Mouse (Mus musculus) liver, embryonic 13.5 days (tissue): ENCODE measurements around the gene Sema3d. TPM values are rescaled to one million over a fixed set of nuclear protein-coding genes. Genes with fewer than 3 reads are reported as not detected.

ENCODE experiments used
- ATAC-seq: fragments of 200-750 bp; cut with Nextera tagmentation; 2 replicates; pipeline ENCODE4 v1.8.0; 2017; ENCODE audit warnings: low read depth, mild to moderate bottlenecking, moderate number of reproducible peaks, moderate library complexity
- DNase-seq: peaks from one replicate; pipeline ENCODE4 v3.0.0; 2022
- H3K27ac ChIP-seq: fragments of 300-500 bp; sonication (generic); 2 replicates; pipeline ENCODE4 v1.5.1; 2015; ENCODE audit warnings: moderate library complexity, mild to moderate bottlenecking, inconsistent platforms
- H3K27me3 ChIP-seq: fragments of 300-500 bp; sonication (generic); 2 replicates; pipeline ENCODE4 v1.6.1; 2015; ENCODE audit warnings: mild to moderate bottlenecking, inconsistent platforms
- H3K36me3 ChIP-seq: fragments of 300-500 bp; sonication (generic); 2 replicates; pipeline ENCODE4 v1.6.1; 2015; ENCODE audit warnings: mild to moderate bottlenecking, inconsistent platforms
- H3K4me1 ChIP-seq: fragments of 300-500 bp; sonication (generic); replicated peaks from 2 replicates; pipeline ENCODE4 v1.6.1; 2015; ENCODE audit warnings: inconsistent platforms
- H3K4me2 ChIP-seq: fragments of 300-500 bp; sonication (generic); 2 replicates; pipeline ENCODE4 v1.6.1; 2015; ENCODE audit warnings: inconsistent platforms, mild to moderate bottlenecking, moderate library complexity
- H3K4me3 ChIP-seq: fragments of 300-500 bp; sonication (generic); replicated peaks from 2 replicates; pipeline ENCODE4 v1.5.1; 2015; ENCODE audit warnings: mild to moderate bottlenecking, inconsistent platforms
- H3K9ac ChIP-seq: fragments of 300-500 bp; sonication (generic); 2 replicates; pipeline ENCODE4 v1.6.1; 2015; ENCODE audit warnings: mild to moderate bottlenecking, inconsistent platforms
- H3K9me3 ChIP-seq: fragments of 300-500 bp; sonication (generic); replicated peaks from 2 replicates; pipeline ENCODE4 v1.6.1; 2016; ENCODE audit warnings: inconsistent platforms
- WGBS: fragments of 180-500 bp; shearing (Covaris S2); methylation state at CpG from one replicate; pipeline ENCODE4 v1.1.7; 2015; ENCODE audit not compliant: insufficient replicate concordance; 5-methylcytosine and 5-hydroxymethylcytosine counted together
- polyA plus RNA-seq: library from polyadenylated mRNA; unstranded; fragments of >200 nt; fragmentation: Nextera tagmentation; extraction: Ambion mirVana; gene quantifications from 2 replicates; pipeline ENCODE4 v1.2.1, GENCODE M21; 2015

Gene Sema3d
- polyA plus RNA-seq, 1 experiment from 2014 or later, result 1.3 TPM

- no peak overlapping the region for H3K4me2 ChIP-seq
- no peak for DNase-seq
- H3K9ac ChIP-seq, result no peak overlapping the region
- H3K27ac ChIP-seq, result no peak overlapping the region
- no peaks in the 10 kb centered on the region for H3K27me3 ChIP-seq
- H3K36me3 ChIP-seq, result no peaks in the 10 kb centered on the region
- no peaks in the 10 kb centered on the region for H3K4me1 ChIP-seq
- no peak for ATAC-seq
- no peaks in the 10 kb centered on the region for H3K9me3 ChIP-seq
- WGBS, result 31% methylated on average over 5 of the region's 5 CpGs
- H3K4me3 ChIP-seq, result no peak overlapping the region
Measured at GRCm38 (mm10) chr5:12562204-12562603, 179.0 kb downstream of the Sema3d start.

- no peaks in the 10 kb centered on the region for H3K9me3 ChIP-seq
- H3K36me3 ChIP-seq, result no peaks in the 10 kb centered on the region
- H3K4me1 ChIP-seq, result no peaks in the 10 kb centered on the region
- 69% methylated on average over 11 of the region's 11 CpGs for WGBS
- H3K9ac ChIP-seq, result no peak overlapping the region
- ATAC-seq (no peak), DNase-seq (no peak)
- no peak overlapping the region for H3K4me2 ChIP-seq
- no peak overlapping the region for H3K27ac ChIP-seq
- H3K4me3 ChIP-seq, result no peak overlapping the region
- H3K27me3 ChIP-seq, result no peaks in the 10 kb centered on the region
Measured at GRCm38 (mm10) chr5:12563132-12563531, 179.9 kb downstream of the Sema3d start.

GRCm38 (mm10) chr5:12564602-12565220 is 181.5 kb downstream of the Sema3d start:
- no peak for ATAC-seq
- Histone ChIP-seq H3K27me3 (no peaks in the 10 kb centered on the region), H3K4me3 (no peak overlapping the region), H3K4me1 (no peaks in the 10 kb centered on the region), H3K27ac (no peak overlapping the region), H3K9ac (no peak overlapping the region), H3K36me3 (no peaks in the 10 kb centered on the region), H3K4me2 (no peak overlapping the region), H3K9me3 (no peaks in the 10 kb centered on the region)
- WGBS, result 57% methylated on average over 2 of the region's 2 CpGs
- DNase-seq, result no peak

- Histone ChIP-seq H3K27me3 (no peaks in the 10 kb centered on the region), H3K36me3 (no peaks in the 10 kb centered on the region), H3K4me2 (no peak overlapping the region), H3K27ac (no peak overlapping the region), H3K9me3 (no peaks in the 10 kb centered on the region), H3K4me3 (no peak overlapping the region), H3K9ac (no peak overlapping the region), H3K4me1 (no peaks in the 10 kb centered on the region)
- DNase-seq (no peak), ATAC-seq (no peak)
- WGBS, result 32% methylated on average over 1 of the region's 1 CpGs
Measured at GRCm38 (mm10) chr5:12566568-12566967, 183.4 kb downstream of the Sema3d start.

GRCm38 (mm10) chr5:12574551-12574950 is 191.4 kb downstream of the Sema3d start:
- ATAC-seq (no peak), DNase-seq (no peak)
- Histone ChIP-seq H3K9ac (no peak overlapping the region), H3K36me3 (no peaks in the 10 kb centered on the region), H3K27me3 (no peaks in the 10 kb centered on the region), H3K9me3 (no peaks in the 10 kb centered on the region), H3K4me2 (no peak overlapping the region), H3K27ac (no peak overlapping the region), H3K4me3 (no peak overlapping the region), H3K4me1 (no peaks in the 10 kb centered on the region)
- WGBS, result 38% methylated on average over 4 of the region's 4 CpGs

- DNase-seq (no peak), ATAC-seq (no peak)
- H3K36me3 ChIP-seq, result no peaks in the 10 kb centered on the region
- no peaks in the 10 kb centered on the region for H3K9me3 ChIP-seq
- H3K27ac ChIP-seq, result no peak overlapping the region
- no peak overlapping the region for H3K9ac ChIP-seq
- no peaks in the 10 kb centered on the region for H3K27me3 ChIP-seq
- no peak overlapping the region for H3K4me2 ChIP-seq
- no peak overlapping the region for H3K4me3 ChIP-seq
- 41% methylated on average over 1 of the region's 1 CpGs for WGBS
- no peaks in the 10 kb centered on the region for H3K4me1 ChIP-seq
Measured at GRCm38 (mm10) chr5:12575262-12575661, 192.1 kb downstream of the Sema3d start.

GRCm38 (mm10) chr5:12579752-12580151 is 196.6 kb downstream of the Sema3d start:
- ATAC-seq (no peak), DNase-seq (no peak)
- H3K4me1 ChIP-seq, result no peaks in the 10 kb centered on the region
- whole genome bisulfite sequencing, result 44% methylated on average over 4 of the region's 4 CpGs
- H3K4me3 ChIP-seq, result no peak overlapping the region
- H3K27ac ChIP-seq, result no peak overlapping the region
- H3K9ac ChIP-seq, result no peak overlapping the region
- H3K36me3 ChIP-seq, result no peaks in the 10 kb centered on the region
- H3K9me3 ChIP-seq, result no peaks in the 10 kb centered on the region
- no peak overlapping the region for H3K4me2 ChIP-seq
- H3K27me3 ChIP-seq, result no peaks in the 10 kb centered on the region

- DNase-seq, result no peak
- WGBS, result 37% methylated on average over 1 of the region's 1 CpGs
- Histone ChIP-seq H3K9ac (no peak overlapping the region), H3K27ac (no peak overlapping the region), H3K4me1 (no peaks in the 10 kb centered on the region), H3K36me3 (no peaks in the 10 kb centered on the region), H3K9me3 (no peaks in the 10 kb centered on the region), H3K27me3 (no peaks in the 10 kb centered on the region), H3K4me3 (no peak overlapping the region), H3K4me2 (no peak overlapping the region)
- ATAC-seq, result no peak
Measured at GRCm38 (mm10) chr5:12582540-12582939, 199.4 kb downstream of the Sema3d start.

GRCm38 (mm10) chr5:12583293-12583834 is 200.2 kb downstream of the Sema3d start:
- WGBS, result 62% methylated on average over 3 of the region's 3 CpGs

GRCm38 (mm10) chr5:12584886-12585285 is 201.7 kb downstream of the Sema3d start:
- no peak for ATAC-seq
- no peak overlapping the region for H3K27ac ChIP-seq
- H3K36me3 ChIP-seq, result no peaks in the 10 kb centered on the region
- no peaks in the 10 kb centered on the region for H3K27me3 ChIP-seq
- 72% methylated on average over 9 of the region's 9 CpGs for WGBS
- no peak overlapping the region for H3K4me2 ChIP-seq
- no peaks in the 10 kb centered on the region for H3K9me3 ChIP-seq
- no peak overlapping the region for H3K4me3 ChIP-seq
- no peaks in the 10 kb centered on the region for H3K4me1 ChIP-seq
- no peak for DNase-seq
- H3K9ac ChIP-seq, result no peak overlapping the region

More at GRCm38 (mm10) chr5:12583293-12583834, 200.2 kb downstream of the Sema3d start:
- H3K9me3 ChIP-seq, result no peaks in the 10 kb centered on the region
- H3K4me1 ChIP-seq, result no peaks in the 10 kb centered on the region
- H3K4me3 ChIP-seq, result no peak overlapping the region
- DNase-seq, result no peak
- no peak overlapping the region for H3K9ac ChIP-seq
- H3K36me3 ChIP-seq, result no peaks in the 10 kb centered on the region
- no peak overlapping the region for H3K27ac ChIP-seq
- no peak for ATAC-seq
- no peak overlapping the region for H3K4me2 ChIP-seq
- no peaks in the 10 kb centered on the region for H3K27me3 ChIP-seq

GRCm38 (mm10) chr5:12634227-12634980 is 251.2 kb downstream of the Sema3d start:
- H3K4me3 ChIP-seq, result no peak overlapping the region
- no peak overlapping the region for H3K27ac ChIP-seq
- ATAC-seq (no peak), DNase-seq (no peak)
- no peaks in the 10 kb centered on the region for H3K27me3 ChIP-seq
- WGBS, result 52% methylated on average over 8 of the region's 8 CpGs
- H3K4me1 ChIP-seq, result no peaks in the 10 kb centered on the region
- no peaks in the 10 kb centered on the region for H3K36me3 ChIP-seq
- no peak overlapping the region for H3K9ac ChIP-seq
- H3K9me3 ChIP-seq, result no peaks in the 10 kb centered on the region
- H3K4me2 ChIP-seq, result no peak overlapping the region
